Mouse (Mus musculus) yolk sac, embryonic 10.5 days (tissue): ENCODE data around the gene Nadk2.
A peak's percentile ranks its signal among the peaks of the same experiment; 100 is the strongest.

Experiments used
- DNase-seq: peaks from one replicate; pipeline ENCODE4 v3.0.0-alpha.2; 2017; ENCODE audit warnings: low spot score

Nadk2 gene

GRCm38 (mm10) chr15:9131499-9131888 is 60.4 kb downstream of the Nadk2 start:
- DNase-seq: no peak

- no peak for DNase-seq
Measured at GRCm38 (mm10) chr15:9132693-9133443, 61.8 kb downstream of the Nadk2 start.

GRCm38 (mm10) chr15:9134891-9135507 is 63.9 kb downstream of the Nadk2 start:
- DNase-seq: peak; percentile 66

- DNase-seq: peak; percentile 36
Measured at GRCm38 (mm10) chr15:9139447-9139846, 68.4 kb downstream of the Nadk2 start.

- peak; percentile 99 for DNase-seq
Measured at GRCm38 (mm10) chr15:9140252-9140680, 69.2 kb downstream of the Nadk2 start, which contains the start of gene Lmbrd2. Gene Lmbrd2 (plus strand): TSS chr15:9140550.

- no peak for DNase-seq
Measured at GRCm38 (mm10) chr15:9140684-9141171, 69.7 kb downstream of the Nadk2 start.

- DNase-seq: no peak
Measured at GRCm38 (mm10) chr15:9155325-9155724, 84.3 kb downstream of the Nadk2 start, which contains the start of gene Skp2. Gene Skp2 (minus strand): TSS chr15:9155425.
